Mouse (Mus musculus) hematopoietic multipotent progenitor cell, adult 10-12 weeks (in vitro differentiated cells): ENCODE results near the gene 6330403K07Rik. TPM values are rescaled to one million over a fixed set of nuclear protein-coding genes. Genes with fewer than 3 reads are reported as not detected.

Source experiments
- polyA plus RNA-seq: library from polyadenylated mRNA; stranded (reverse); fragments of >175 nt; gene quantifications from 2 replicates; pipeline ENCODE4 v1.2.3, GENCODE M21; 2012; ENCODE audit warnings: low replicate concordance

Gene 6330403K07Rik
- polyA plus RNA-seq, result 0.33 and 1.2 TPM in 2 replicates

GRCm38 (mm10) chr11:71033163-71033761 is at the start of gene 6330403K07Rik:
Gene 6330403K07Rik (minus strand): TSS chr11:71033513.

GRCm38 (mm10) chr11:71019201-71020068 is 13.9 kb downstream of the 6330403K07Rik start, which contains the start of the genes Mis12 and Derl2:
Gene Mis12 (plus strand): TSS chr11:71019611.
Gene Derl2 (minus strand): TSS chr11:71019841.

GRCm38 (mm10) chr11:71004316-71004773 is 29.0 kb downstream of the 6330403K07Rik start, which contains the start of gene Dhx33:
Gene Dhx33 (minus strand): TSS chr11:71004437.

GRCm38 (mm10) chr11:70982557-70983228 is 50.6 kb downstream of the 6330403K07Rik start, which contains the start of gene C1qbp:
Gene C1qbp (minus strand): TSS chr11:70983026.

Other genes with a start within 250 kb of the 6330403K07Rik start
- 4.7 and 5.1 TPM in 2 replicates for gene Scimp, start 220.9 kb downstream of the 6330403K07Rik start, polyA plus RNA-seq
- gene Rabep1, start 188.7 kb downstream of the 6330403K07Rik start, polyA plus RNA-seq, result 15.9 and 45.8 TPM in 2 replicates
- gene Nup88, start 63.5 kb downstream of the 6330403K07Rik start, polyA plus RNA-seq, result 38.9 and 44.3 TPM in 2 replicates
- gene Rpain, start 63.3 kb downstream of the 6330403K07Rik start, polyA plus RNA-seq, result 3.2 and 15.4 TPM in 2 replicates
- gene C1qbp, start 50.5 kb downstream of the 6330403K07Rik start, polyA plus RNA-seq, result 97.3 and 201 TPM in 2 replicates
- gene Dhx33, start 29.1 kb downstream of the 6330403K07Rik start, polyA plus RNA-seq, result 6.2 and 10.4 TPM in 2 replicates
- gene Mis12, start 13.9 kb downstream of the 6330403K07Rik start, polyA plus RNA-seq, result 1.6 and 4.0 TPM in 2 replicates
- 18.2 and 50.7 TPM in 2 replicates for gene Derl2, start 13.7 kb downstream of the 6330403K07Rik start, polyA plus RNA-seq
- not detected in 2 replicates for gene Nlrp1a, start 111.2 kb upstream of the 6330403K07Rik start, polyA plus RNA-seq
- gene Nlrp1b, start 197.2 kb upstream of the 6330403K07Rik start, polyA plus RNA-seq, result 0.26 and 0.54 TPM in 2 replicates